Mouse (Mus musculus): ENCODE data around the gene Gjb5. TPM values are rescaled to one million over a fixed set of nuclear protein-coding genes. Genes with fewer than 3 reads are reported as not detected.

Gene Gjb5
- total and polyA plus RNA-seq, 3 experiments: not detected

Other genes starting within 250 kb of the Gjb5 start
- 0.89 and 1.7 TPM in 2 replicates for gene Tmem35b, start 234.5 kb downstream of the Gjb5 start, total RNA-seq (2012; rRNA removed)
- 1 to 10 TPM in 1 of 2 experiments, not detected in 1; 3.2 TPM for gene Tmem35b, start 234.5 kb downstream of the Gjb5 start, polyA plus RNA-seq (2012; ENCODE audit: insufficient read depth in 1 of 2, insufficient read length in 2 of 2, low read depth in 1 of 2, low replicate concordance in 2 of 2, missing spikeins in 1 of 2)
- not detected in 2 replicates for gene Dlgap3, start 189.0 kb downstream of the Gjb5 start, total RNA-seq (2012; rRNA removed)
- not detected for gene Dlgap3, start 189.0 kb downstream of the Gjb5 start, polyA plus RNA-seq (2012; ENCODE audit: insufficient read depth in 1 of 2, insufficient read length in 2 of 2, low read depth in 1 of 2, low replicate concordance in 2 of 2, missing spikeins in 1 of 2)
- gene Smim12, start 114.4 kb downstream of the Gjb5 start, total RNA-seq (2012; rRNA removed): 38.4 and 48.3 TPM in 2 replicates
- 10 to 100 TPM in 1 of 2 experiments, not detected in 1; 60.1 TPM for gene Smim12, start 114.4 kb downstream of the Gjb5 start, polyA plus RNA-seq (2012; ENCODE audit: insufficient read depth in 1 of 2, insufficient read length in 2 of 2, low read depth in 1 of 2, low replicate concordance in 2 of 2, missing spikeins in 1 of 2)
- gene Gja4, start 44.1 kb downstream of the Gjb5 start, total RNA-seq (2012; rRNA removed): not detected in 2 replicates
- not detected for gene Gja4, start 44.1 kb downstream of the Gjb5 start, polyA plus RNA-seq (2012; ENCODE audit: insufficient read depth in 1 of 2, insufficient read length in 2 of 2, low read depth in 1 of 2, low replicate concordance in 2 of 2, missing spikeins in 1 of 2)
- gene Gjb3, start 27.3 kb downstream of the Gjb5 start, total RNA-seq (2012; rRNA removed): not detected in 2 replicates
- gene Gjb3, start 27.3 kb downstream of the Gjb5 start, polyA plus RNA-seq (2012; ENCODE audit: insufficient read depth in 1 of 2, insufficient read length in 2 of 2, low read depth in 1 of 2, low replicate concordance in 2 of 2, missing spikeins in 1 of 2): not detected
- not detected in 2 replicates for gene Gjb4, start 4.1 kb downstream of the Gjb5 start, total RNA-seq (2012; rRNA removed)
- gene Gjb4, start 4.1 kb downstream of the Gjb5 start, polyA plus RNA-seq (2012; ENCODE audit: insufficient read depth in 1 of 2, insufficient read length in 2 of 2, low read depth in 1 of 2, low replicate concordance in 2 of 2, missing spikeins in 1 of 2): not detected

Measured in MEL (cell line).